Mouse (Mus musculus): Measurements from ENCODE around the gene Batf.
A peak's percentile ranks its signal among the peaks of the same experiment; 100 is the strongest.

The Batf gene

DNA sequence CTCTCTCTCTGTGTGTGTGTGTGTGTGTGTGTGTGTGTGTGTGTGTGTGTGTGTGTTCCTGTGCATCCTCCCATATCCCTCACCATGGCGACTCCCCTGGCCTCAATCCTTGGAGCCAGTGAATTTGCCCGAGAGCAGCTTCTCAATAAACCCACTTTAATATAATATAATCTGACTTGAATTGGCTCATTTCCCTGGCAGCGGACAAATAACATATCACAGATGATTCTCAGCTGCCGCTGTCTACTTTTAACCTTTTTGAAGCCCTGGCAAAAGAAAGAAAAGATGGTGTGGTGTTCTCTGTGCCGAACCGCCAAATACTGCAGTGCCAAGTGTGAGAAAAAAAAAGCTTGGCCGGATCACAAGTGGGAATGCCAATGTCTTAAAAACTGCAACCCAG, 41.7 kb downstream of the Batf start:
- no peak for DNase-seq (ENCODE audit: inconsistent ontology term)

DNA sequence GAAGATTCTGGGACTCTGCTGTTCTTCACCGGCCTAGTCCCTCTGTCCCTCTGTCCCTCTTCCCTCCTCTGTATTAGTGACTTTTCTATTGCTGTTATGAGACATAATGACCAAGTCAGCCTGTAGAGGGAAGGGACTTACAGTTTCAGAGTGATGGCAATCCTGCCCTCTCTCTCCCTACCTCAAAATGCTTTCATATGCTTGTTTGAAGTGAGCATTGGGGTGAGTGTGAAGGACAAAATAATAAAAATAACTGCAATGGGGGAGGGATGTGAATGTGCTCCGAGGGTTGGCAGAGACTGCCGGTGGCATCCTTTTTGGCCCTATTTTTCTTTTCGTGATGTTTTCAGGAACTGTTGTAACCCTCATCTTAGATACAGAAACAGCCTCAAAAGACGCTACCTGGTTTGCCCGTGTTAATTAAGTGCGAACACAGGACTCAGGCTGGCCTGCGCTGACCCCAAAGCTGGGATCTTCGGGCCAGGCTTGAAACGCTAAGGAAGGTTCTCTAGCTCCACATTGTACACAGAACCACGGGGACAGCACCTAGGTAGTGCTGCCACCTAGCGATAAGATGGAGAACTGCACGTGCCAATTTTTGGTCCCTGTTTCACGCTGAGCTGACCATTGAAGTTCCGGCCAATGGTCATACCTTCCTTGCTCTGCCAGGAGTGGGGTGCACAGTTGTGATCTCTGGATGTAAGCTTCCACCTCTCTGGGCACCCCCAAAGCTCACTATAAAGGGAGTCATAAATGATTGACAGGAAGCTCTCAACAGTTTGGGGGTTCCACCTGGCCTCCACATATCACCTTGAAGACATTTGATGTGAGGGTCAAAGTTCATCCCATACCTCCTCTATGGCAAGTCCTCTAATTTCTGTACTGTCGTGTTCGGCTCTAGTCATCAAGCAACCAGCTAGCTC, 42.8 kb downstream of the Batf start:
- no peak for DNase-seq (ENCODE audit: inconsistent ontology term)

DNA sequence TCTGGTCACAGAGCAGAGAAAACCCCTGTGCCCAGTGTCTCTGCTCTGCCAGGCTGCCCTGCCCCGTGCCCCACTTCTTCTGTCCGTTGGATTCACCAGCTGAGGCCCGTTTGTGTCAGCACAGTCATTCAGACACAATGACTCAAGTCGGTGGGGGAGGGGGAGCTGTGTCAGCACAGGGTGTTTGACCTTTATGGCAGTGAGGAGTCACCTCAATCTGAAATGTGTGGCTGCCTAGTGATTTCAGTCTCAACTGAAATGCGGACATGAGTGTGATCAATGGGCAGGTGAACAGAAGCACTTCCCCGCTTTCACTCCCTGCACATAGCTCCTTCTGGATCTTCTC, 43.4 kb downstream of the Batf start:
- peak; percentile 50 for DNase-seq (ENCODE audit: inconsistent ontology term)

DNA sequence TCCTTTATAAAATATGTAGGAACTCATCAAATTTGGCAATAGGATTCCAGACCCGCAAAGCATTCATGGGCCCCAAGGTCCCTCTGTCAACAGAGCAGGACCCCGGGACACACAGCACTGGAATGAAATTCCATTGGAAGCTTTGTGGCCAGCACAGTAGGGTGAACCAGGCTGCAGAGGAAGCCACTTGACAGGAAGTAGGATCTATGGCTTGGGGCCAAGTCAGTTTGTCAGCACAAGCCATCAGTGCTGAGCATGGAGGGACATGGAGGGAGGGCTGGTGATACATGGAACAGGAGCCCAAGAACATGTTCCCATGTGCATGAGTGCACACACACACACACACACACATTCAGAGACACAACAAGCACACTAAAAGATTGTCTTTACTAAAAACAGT, 49.7 kb downstream of the Batf start:
- DNase-seq (ENCODE audit: inconsistent ontology term) = no peak

DNA sequence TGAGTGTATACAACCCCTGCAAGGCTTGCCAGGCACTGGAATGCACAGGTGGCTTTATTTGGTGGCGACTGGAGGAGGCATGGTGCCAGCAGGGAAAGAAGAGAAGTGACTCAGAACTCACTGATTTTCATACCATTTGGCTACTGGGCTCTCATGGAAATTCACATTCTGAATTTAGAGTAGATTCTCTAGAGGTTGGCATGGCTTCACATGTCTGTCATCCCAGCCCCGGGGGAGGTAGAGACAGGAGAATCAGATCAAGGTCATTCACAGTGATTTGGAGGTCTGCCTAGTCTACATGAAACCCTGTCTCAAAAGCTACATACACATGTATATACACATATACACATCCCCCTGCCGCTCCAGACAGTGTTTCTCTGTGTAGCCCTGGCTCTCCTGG, 50.5 kb downstream of the Batf start:
- DNase-seq (ENCODE audit: inconsistent ontology term) = peak; percentile 50

DNA sequence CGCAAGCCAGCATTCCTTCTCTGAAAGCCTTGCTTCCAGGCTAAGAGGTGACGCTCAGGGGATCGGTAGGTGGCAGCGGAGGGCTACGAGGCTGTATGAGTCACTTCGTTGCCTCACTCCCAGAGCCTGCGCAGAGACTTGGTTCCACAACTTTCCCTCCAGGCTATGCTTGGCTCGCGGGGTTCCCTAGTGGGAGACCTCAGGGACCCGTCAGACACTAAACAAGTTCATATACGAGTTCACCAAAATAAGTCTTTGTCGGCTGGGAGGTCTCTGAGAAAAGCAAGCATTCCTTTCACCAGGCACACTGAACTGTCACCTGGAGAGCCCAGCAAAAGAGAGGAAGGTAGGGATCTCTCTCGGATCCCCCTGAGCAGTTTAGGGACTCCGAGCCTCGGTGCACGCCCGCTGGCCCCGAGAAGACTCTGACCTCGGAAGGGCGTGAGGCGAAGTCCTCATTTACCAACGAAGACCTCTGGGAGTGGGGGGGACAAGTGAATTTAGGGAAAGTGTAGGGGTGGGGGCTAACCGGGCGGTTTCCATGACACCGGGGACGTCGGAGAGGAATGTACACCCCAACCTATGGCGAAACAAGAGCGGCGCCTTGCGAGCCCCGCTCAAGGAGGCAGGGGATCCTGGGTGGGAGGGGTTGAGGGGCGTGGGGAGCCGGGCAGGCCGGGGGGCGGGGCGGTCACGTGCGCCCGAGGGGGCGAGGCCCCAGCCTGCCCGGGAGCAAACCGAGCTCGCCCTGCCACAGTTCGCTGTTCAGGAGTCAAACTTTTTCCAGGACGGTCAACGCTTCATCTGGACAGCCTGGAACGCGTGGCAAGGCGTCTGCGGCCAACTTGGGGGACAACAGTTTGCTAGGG, 59.6 kb downstream of the Batf start, which contains the start of gene Flvcr2:
Gene Flvcr2, plus strand, starts transcription at position 713 of the 869 bp plus-strand sequence.
- peak; percentile 83 for DNase-seq (ENCODE audit: inconsistent ontology term)

DNA sequence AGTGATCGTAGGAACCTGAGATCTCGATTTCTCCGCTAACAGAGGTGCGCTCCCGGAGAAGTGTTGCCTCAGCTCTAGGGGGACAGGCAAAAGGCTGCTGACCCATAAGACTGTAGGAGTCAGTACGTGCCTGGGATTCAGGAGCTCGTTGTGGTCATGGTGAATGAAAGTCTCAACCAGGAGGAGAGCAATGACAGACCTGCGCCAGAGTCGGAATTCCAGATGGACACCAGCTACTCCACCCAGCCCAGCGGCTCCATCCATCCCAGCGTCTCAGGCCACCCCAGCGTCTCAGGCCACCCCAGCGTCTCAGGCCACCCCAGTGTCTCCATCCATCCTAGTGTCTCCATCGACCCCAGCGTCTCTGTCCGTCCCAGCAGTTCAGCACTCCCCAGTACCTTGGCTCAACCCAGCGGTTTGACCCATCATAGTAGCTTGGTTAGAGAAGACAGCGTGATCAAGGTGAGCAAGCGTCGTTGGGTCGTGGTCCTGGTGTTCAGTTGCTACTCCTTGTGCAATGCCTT, 60.3 kb downstream of the Batf start:
- peak; percentile 26 for DNase-seq (ENCODE audit: inconsistent ontology term)

DNA sequence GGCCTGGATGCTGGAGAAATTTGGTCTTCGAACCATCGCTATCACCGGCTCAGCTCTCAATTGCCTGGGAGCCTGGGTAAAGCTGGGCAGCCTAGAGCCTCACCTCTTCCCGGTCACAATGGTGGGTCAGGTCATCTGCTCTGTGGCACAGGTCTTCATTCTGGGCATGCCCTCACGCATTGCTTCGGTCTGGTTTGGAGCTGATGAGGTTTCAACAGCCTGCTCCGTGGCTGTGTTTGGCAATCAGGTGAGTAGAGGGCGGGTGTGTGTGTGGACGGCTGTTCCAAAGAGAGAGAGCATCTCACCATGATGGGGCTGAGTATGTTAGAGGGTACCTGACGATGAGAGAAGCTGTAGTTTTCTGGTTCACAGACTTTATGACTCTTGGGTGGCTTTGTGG, 60.9 kb downstream of the Batf start:
- no peak for DNase-seq (ENCODE audit: inconsistent ontology term)

DNA sequence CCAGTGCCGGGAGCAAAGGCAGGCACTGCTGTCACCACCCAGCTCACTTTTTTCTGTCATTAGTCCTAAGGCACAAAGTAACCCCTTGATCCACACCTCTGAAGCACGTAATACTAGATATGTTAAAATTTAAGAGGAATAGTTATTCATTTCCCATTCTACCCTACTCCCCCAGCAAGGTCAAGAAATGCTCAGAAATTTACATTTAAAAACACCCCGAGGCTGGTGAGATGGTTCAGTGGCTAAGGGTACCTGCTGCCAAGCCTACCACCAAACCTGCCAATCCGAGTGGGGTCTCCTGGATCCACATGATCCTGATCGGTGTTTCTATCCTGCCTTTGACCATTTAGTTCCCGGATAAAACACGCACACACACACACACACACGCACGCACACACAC, 63.4 kb downstream of the Batf start:
- DNase-seq (ENCODE audit: inconsistent ontology term) = no peak

DNA sequence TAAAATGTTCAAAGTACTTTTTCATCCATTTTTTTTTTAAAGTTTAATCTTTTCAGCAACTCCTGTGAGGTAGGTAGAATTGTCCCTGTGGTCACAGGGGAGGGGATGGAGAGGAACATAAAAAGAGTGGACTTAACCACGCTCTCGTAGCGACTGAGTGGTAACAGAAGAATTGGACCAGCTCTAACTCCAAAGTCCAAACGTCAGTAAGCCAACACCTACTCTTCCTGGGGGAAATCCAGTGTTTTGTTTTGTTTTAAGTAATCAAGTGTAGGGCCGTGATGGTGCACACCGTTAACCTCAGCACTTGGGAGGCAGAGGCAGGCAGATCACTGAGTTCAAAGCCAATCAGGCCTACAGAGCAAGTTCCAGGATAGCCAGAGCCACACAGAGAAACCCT, 65.6 kb downstream of the Batf start:
- no peak for DNase-seq (ENCODE audit: inconsistent ontology term)

DNA sequence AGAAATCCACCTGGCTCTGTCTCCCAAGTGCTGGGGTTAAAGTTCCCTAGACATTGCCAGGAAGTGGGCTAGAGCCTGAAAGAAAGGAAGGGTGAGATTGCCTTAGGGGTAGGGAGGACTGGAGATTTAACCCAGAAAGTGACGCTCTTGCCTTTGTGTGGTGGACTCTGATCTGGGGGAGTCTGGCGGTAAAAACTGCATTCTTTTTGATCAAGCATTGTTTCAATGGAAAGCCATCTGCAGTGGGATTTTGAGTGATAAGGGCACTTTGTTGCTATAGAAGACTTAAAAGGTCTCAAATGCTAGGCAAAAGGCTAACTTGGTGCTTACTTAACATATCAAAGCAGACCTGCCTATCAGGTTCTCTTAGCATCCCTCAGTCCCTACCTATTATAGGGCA, 66.8 kb downstream of the Batf start:
- DNase-seq (ENCODE audit: inconsistent ontology term) = no peak

DNA sequence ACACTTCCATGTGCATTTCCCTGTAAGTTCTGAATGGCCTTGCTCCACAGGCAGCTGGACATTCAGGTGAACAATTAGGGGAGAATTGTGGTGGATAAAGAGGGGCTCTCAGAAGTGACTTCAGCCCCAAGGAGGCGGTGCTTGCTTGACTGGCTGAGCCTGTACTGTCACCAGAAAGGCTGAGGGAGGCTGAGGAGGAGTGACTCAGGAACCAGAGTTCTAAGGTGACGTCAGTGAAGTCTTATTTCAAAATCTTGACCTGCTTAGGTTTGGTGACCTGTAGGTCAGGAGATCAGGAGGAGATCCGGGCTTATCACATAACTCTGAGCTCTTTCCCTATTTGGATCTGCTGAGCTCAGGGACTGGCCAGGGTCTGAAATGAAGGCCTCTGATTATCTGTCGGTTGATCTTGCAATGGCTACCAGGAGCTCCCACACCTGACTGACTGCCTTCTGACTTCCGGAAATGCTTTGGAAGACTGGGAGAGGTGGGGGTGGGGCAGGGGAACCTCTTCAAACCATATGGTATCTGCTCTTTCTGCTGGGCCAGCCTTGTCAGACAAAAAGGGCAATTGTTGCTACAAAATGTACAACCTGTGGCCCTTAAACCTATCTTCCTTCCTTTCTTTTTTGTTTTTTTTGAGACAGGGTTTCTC, 68.3 kb downstream of the Batf start:
- DNase-seq (ENCODE audit: inconsistent ontology term) = no peak

DNA sequence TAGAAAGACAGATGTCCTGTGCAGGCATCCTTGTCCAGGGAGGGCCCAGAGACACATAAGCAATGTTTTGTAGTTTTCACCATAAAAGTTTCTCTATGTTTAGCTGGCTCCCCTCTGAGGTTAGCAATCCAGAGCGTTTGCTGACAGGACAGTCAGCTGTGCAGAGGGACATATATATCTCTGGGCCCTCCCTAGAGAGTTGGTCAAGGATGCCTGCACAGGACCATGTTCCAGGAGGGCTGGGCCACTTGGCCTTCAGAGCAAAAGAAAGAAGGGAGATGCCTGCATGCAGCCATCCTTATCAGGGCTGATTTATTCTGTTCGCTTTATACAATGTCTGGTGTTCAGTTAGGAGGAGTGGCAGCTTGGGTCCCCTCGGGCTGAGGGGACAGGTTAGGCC, 70.0 kb downstream of the Batf start:
- no peak for DNase-seq (ENCODE audit: inconsistent ontology term)

DNA sequence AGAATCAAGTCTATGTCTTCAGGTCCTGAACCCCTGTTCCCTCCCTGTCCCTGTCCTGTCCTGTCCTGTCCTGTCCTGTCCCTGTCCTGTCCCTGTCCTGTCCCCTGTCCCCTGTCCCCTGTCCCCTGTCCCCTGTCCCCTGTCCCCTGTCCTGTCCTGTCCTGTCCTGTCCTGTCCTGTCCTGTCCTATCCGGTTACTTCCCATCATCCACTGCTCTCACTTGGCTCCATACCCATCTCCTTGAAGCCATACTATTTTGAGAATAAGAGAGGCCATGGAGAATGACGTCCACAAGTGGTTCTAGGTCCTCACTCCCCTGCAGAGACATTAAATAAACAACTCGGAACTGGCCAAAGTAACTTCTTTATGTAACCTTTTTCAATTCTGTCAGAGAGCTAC, 70.6 kb downstream of the Batf start:
- DNase-seq (ENCODE audit: inconsistent ontology term) = no peak
